Mouse (Mus musculus): Measurements from ENCODE around the gene Plin4. TPM values are rescaled to one million over a fixed set of nuclear protein-coding genes. Genes with fewer than 3 reads are reported as not detected.
A peak's percentile ranks its signal among the peaks of the same experiment; 100 is the strongest.

Plin4 gene
- 0.05 and 0.10 TPM in 2 replicates for polyA plus RNA-seq (2016; fragmentation: Nextera tagmentation; extraction: Ambion mirVana)

DNA sequence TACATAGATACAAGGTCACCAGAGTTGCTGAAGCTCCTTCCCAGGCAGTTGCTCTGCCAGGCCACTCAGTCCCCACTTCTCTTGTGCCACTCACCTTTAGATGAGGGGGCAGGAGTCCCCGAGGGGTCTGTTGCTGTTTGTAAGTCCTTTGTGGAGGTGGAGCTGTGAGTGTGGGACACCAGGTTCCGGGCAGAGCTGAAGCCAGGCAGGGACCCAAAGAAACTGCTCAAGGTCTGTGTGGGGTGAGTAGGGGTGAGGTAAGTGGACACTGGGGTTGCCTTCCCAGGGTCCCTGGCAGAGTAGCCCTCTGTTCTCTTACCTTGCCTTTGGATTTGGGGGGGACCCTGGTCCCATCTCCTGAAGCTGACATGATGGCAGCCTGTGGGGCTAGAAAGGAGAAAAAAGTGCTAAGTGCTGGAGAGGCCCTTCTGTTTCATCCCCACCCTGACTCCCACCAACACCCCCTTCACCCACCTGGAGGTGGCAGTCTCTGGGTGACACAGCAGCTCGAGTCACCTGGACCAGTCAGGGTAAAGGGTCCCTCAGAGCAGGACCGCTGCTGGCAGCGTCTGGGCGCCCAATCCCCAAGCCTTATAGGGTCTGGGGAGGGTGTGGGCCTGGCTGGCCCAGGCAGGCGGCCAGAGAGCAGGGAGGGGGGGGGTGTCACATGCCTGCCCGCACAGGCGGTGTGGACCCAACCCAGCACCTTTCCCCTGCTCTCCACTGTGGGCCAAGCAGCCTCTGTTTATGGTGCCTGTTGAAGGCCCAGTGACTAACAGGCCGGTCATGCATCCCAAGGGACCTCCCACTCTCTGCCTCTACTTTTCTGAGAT, at the start of gene Plin4:
Gene Plin4, minus strand, starts transcription at position 585 of the 833 bp plus-strand sequence.
- Histone ChIP-seq H3K9ac (no peak within 1 kb of the TSS), H3K36me3 (no peaks in the 10 kb centered on the region), H3K9me3 (no peaks in the 10 kb centered on the region), H3K27ac (no peak within 1 kb of the TSS), H3K4me2 (replicated peaks) (no peak within 1 kb of the TSS), H3K4me1 (no peaks in the 10 kb centered on the region), H3K27me3 (replicated peaks) (0 out of 2 replicates have a peak, but pooled peaks cover 3% of the 10 kb centered on the region), H3K4me3 (no peak within 1 kb of the TSS)
- 59% methylated on average over 10 of the region's 10 CpGs for WGBS
- no peak for ATAC-seq (ENCODE audit: low FRiP score, low read depth)

DNA sequence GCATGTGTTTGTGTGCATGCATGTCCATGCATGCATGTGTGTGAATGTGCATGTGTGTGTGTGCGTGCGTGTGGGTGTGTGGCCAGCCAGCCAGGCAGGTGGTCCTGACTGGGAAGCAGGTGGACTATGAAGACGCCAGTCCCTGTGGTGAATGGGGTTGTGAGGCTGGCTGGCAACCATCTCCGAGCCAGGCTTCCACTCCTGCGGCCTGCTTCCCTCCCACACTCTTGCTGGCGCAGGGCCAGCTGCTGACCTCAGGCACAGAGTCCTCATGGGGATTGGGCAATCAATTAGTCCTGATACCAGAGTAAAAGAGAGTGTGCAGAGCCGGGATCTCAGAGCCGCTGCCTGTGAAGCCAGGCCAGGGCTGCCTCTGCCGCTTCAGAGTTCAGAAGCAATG, 44.0 kb upstream of the Plin4 start:
- Histone ChIP-seq H3K27ac (no peak overlapping the region; the same call in 1 of the 2 replicates), H3K4me1 (peaks cover 19% of the 10 kb centered on the region), H3K9ac (no peak overlapping the region), H3K4me3 (no peak overlapping the region), H3K4me2 (replicated peaks) (peak overlapping the region; percentile 16; the same call in 1 of the 2 replicates), H3K9me3 (no peaks in the 10 kb centered on the region), H3K27me3 (replicated peaks) (peaks cover 54% of the 10 kb centered on the region), H3K36me3 (no peaks in the 10 kb centered on the region)
- 36% methylated on average over 9 of the region's 9 CpGs for WGBS
- peak; percentile 54; the same call in 1 of the 2 replicates for ATAC-seq (ENCODE audit: low FRiP score, low read depth)

DNA sequence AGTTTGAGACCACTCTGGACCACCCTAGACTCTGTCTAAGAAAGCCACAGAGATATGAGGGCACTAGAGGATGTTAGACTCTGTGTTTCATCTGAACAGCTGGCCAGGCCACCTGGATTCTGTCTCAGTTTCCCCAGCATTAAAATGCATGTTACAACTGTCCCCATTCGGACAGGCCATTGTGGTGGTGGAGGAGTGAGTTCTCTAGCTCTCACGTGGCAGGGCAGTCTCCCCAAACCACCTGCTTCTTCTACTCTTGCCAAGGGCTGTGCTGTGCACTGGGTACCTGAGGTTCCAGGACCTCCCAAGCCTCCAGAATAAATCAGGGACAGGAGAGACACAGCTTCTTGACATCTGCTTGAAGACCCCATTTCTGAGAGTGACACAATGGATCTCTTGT, 40.3 kb upstream of the Plin4 start:
- Histone ChIP-seq H3K4me2 (replicated peaks) (no peak overlapping the region), H3K27me3 (replicated peaks) (peaks cover 55% of the 10 kb centered on the region), H3K4me3 (no peak overlapping the region), H3K36me3 (no peaks in the 10 kb centered on the region), H3K9ac (no peak overlapping the region), H3K4me1 (peaks cover 27% of the 10 kb centered on the region), H3K27ac (no peak overlapping the region), H3K9me3 (no peaks in the 10 kb centered on the region)
- ATAC-seq (ENCODE audit: low FRiP score, low read depth): no peak
- 32% methylated on average over 2 of the region's 2 CpGs for WGBS

DNA sequence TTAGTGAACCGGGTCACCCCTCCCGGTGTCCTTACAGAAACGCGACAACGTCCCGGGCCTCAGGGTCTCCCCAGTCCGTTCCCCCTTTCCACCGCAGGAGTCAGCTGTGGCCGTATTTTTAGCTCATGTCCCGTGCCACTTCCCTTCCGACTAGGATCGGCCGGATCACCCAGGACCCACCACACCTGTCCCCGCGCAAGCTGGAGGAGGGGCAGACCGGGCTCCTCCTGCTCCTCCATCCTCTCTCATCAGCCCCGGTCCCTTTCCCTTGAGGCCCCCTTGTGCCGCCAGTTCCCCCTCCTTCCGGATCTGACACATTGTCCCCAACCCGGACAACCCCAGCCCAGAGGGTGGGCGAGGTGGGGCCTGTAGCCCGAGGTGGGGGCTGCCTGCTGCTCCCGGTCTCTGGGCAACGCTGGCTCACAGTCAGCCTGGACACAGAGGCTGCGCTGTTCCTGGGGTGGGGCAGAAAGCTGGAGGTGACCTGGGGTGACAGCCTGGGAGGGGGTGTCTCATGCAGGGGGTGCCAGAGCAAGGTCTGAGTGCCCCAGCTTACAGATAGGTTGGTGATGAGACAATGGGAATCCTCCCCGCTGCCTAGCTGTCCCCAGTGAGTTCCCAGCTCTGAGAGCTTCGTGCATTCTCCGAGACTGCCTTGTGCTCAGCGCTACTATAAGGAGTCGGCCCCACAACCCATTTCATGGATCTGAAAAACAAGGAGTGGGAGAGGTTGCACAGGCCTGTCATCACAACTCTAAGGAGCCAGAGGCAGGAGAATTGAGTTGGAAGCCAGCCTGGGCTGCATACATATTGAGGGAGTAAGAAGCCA, 39.4 kb upstream of the Plin4 start:
- no peaks in the 10 kb centered on the region for H3K9me3 ChIP-seq
- peak overlapping the region; percentile 64 for H3K9ac ChIP-seq
- H3K4me3 ChIP-seq: peak overlapping the region; percentile 28
- H3K27me3 ChIP-seq (replicated peaks): peaks cover 57% of the 10 kb centered on the region
- peak; percentile 21; the same call in 1 of the 2 replicates for ATAC-seq (ENCODE audit: low FRiP score, low read depth)
- H3K4me2 ChIP-seq (replicated peaks): peak overlapping the region; percentile 59
- no peak overlapping the region for H3K27ac ChIP-seq
- H3K36me3 ChIP-seq: no peaks in the 10 kb centered on the region
- 1% methylated on average over 30 of the region's 30 CpGs for WGBS
- H3K4me1 ChIP-seq: peaks cover 22% of the 10 kb centered on the region

DNA sequence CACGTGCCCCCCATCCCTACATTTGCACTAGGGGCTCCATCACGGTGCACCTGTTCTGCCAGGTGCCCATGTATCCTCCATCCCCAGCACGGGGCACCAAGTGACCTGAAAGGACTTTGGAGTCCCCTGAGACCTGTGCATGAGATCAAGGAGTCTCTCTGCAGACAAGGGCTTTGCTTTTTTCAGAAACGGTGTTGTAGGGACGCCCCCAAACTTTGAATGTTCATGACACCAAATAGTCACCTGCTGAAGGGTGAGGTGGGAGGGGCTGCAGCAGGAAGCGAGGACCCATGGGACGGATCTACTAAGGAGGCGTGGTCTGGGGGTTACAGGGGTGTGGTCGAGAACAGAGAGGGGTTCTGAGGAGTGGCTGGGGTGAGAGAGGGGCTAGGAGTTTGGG, 38.7 kb upstream of the Plin4 start:
- no peak overlapping the region for H3K27ac ChIP-seq
- no peaks in the 10 kb centered on the region for H3K36me3 ChIP-seq
- H3K9ac ChIP-seq: no peak overlapping the region
- peak overlapping the region; percentile 28; the same call in 1 of the 2 replicates for H3K4me3 ChIP-seq
- peaks cover 62% of the 10 kb centered on the region for H3K27me3 ChIP-seq (replicated peaks)
- ATAC-seq (ENCODE audit: low FRiP score, low read depth): no peak
- H3K4me1 ChIP-seq: peaks cover 15% of the 10 kb centered on the region
- WGBS: 17% methylated on average over 9 of the region's 9 CpGs
- H3K9me3 ChIP-seq: no peaks in the 10 kb centered on the region
- peak overlapping the region; percentile 59 for H3K4me2 ChIP-seq (replicated peaks)

DNA sequence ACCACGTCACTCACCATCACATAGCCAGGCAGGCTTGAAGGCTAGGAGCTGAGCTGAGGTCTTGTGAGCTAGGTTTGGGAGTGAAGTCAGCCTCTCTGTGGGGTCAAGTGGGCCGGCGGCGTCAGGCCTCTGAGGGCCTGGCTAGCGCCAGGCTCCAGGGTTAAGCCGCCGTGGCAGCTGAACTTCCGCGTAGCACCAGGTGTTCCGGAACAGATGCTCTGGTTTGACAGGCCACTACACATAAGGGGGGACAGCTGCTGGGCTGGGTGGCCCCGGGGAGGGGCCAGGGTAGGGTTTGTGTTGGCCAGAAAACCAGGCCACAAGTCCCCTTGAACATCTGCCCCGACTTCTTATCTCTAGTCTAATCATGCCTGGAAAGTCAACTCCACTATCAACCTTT, 37.8 kb upstream of the Plin4 start:
- Histone ChIP-seq H3K9ac (no peak overlapping the region), H3K36me3 (no peaks in the 10 kb centered on the region), H3K4me2 (replicated peaks) (no peak overlapping the region), H3K9me3 (no peaks in the 10 kb centered on the region), H3K4me3 (no peak overlapping the region), H3K27me3 (replicated peaks) (peaks cover 63% of the 10 kb centered on the region), H3K4me1 (peaks cover 20% of the 10 kb centered on the region), H3K27ac (no peak overlapping the region)
- 56% methylated on average over 12 of the region's 12 CpGs for WGBS
- no peak for ATAC-seq (ENCODE audit: low FRiP score, low read depth)

DNA sequence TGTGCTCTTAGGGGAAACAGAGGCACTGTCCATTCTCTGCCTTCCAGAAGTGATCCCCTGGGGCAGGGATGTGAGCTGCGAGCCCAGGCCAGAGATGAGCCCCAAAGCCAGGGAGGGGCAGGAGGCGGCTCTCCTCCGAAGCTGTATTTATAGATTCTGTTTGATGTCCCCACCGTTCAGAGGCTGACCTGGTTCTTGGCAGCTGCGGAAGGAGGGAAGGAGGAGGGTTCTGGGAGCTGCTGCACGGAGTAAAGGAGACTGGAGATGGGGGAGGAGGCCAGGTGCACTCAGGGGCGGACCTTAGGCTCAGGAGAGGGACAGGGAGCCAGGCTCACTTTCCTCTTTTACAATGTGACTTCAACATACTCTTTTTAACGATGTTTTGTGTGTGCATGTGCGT, 36.5 kb upstream of the Plin4 start:
- H3K27me3 ChIP-seq (replicated peaks): peaks cover 71% of the 10 kb centered on the region
- no peak overlapping the region for H3K9ac ChIP-seq
- 15% methylated on average over 9 of the region's 9 CpGs for WGBS
- ATAC-seq (ENCODE audit: low FRiP score, low read depth): no peak
- H3K4me3 ChIP-seq: no peak overlapping the region
- no peak overlapping the region for H3K4me2 ChIP-seq (replicated peaks)
- H3K4me1 ChIP-seq: peaks cover 31% of the 10 kb centered on the region
- no peaks in the 10 kb centered on the region for H3K9me3 ChIP-seq
- no peaks in the 10 kb centered on the region for H3K36me3 ChIP-seq
- H3K27ac ChIP-seq: no peak overlapping the region

DNA sequence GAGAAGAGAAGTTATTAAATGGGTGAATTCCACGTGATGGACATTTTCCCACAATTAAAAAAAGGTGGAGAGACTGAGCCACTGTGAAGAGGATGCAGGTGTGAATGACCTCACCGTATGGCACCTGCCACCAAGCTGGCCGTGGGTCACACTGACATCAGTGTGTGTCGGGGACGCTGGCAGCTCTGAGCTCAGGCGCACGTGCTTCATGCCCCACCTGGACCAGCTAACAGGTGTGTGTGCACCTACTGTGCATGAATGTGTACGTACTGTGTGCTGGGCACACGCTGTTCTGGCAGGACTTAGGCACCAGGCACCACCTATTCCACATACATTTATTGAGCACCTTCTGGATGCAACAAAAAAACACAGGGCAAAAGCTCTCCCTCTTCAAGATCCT, 34.9 kb upstream of the Plin4 start:
- no peak for ATAC-seq (ENCODE audit: low FRiP score, low read depth)
- Histone ChIP-seq H3K36me3 (no peaks in the 10 kb centered on the region), H3K27me3 (replicated peaks) (peaks cover 70% of the 10 kb centered on the region), H3K9ac (no peak overlapping the region), H3K4me2 (replicated peaks) (no peak overlapping the region), H3K27ac (no peak overlapping the region), H3K9me3 (no peaks in the 10 kb centered on the region), H3K4me3 (no peak overlapping the region), H3K4me1 (peaks cover 36% of the 10 kb centered on the region)
- WGBS: 72% methylated on average over 9 of the region's 9 CpGs

DNA sequence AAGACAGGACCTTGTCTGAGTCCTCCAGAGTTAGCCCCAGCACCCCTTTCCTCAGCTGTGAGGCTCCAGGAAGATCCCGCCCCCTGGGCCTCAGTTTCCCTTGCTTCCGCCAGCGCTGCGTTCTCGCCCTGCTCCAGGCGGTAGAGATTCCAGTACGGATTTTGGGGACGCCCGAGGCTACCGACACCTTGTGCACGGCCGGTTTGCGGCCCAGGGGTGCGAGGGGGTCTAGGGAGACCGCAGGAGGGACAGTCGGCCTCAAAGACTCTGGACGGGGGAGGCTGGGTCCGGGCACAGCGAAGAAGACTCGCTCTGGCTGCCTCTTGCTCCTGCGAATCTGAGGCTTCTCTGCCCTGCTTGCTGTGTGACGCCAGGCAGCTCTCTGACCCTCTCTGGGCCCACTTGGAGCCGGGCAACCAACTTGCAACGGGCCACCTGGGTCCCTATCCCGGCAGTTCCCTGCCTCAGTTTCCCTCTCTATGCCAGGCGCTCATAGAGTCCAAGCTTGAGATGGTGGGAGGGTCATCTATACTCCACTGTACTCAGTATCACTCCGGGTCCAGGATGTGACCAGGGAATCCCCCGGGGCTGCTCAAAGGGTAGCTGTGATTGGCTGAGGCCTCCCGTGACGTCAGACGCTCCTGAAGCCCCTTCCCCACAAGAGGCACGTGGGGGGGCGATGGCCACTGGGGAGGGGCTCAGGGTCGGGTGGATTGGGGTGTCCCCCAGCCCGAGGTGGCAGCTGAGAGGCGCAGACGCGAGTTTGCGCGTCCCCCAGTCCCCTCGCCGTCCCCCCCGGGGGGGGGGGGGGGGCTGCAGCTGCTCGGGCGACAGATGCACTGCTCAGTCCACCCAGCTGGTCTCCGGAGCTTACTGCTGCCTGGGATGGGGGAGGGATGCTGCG, 32.4 kb upstream of the Plin4 start:
- Histone ChIP-seq H3K4me2 (replicated peaks) (peak overlapping the region; percentile 69), H3K9me3 (no peaks in the 10 kb centered on the region), H3K27me3 (replicated peaks) (peaks cover 61% of the 10 kb centered on the region), H3K9ac (peak overlapping the region; percentile 44), H3K4me1 (peaks cover 46% of the 10 kb centered on the region), H3K4me3 (peak overlapping the region; percentile 39), H3K27ac (no peak overlapping the region), H3K36me3 (no peaks in the 10 kb centered on the region)
- WGBS: under 1% methylated on average over 44 of the region's 47 CpGs
- peak; percentile 73 for ATAC-seq (ENCODE audit: low FRiP score, low read depth)

DNA sequence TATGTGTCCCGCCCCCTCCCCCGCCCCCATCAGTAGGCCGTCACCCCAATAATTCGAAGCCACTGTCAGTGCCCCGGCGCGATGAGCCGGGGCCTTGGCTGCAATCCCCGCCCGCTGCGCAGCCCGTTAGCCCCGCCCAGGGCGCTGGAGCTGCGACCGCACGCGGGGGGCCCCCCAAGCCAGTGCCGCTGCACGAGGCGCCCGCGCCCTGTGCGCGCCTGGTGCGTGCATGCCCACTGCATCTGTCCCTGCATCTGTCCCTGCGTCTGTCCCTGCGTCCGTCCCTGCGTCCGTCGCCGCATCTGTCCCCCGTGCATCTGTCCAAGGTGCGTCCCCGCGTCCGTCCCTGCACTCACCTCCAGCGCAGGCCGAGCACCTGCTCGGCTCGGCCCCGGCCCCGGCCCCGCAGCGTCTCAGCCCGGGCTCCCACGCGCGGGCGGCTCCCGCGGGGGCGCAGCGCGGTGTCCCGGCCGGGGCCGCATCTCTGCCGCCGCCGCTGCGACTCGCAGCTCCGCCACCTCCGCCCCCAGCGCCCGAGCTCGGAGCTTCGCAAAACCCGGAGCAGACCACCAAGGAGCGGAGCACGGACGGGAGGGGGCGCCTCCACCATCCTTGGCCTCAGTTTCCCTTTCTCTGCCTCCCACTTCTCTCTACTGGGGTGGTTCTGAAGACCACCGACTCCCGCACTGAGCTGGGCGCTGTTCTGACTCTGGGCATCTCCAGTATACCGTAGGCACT, 30.4 kb upstream of the Plin4 start, which contains the start of gene Sema6b:
Gene Sema6b, minus strand, starts transcription at position 486 of the 738 bp plus-strand sequence.
- Histone ChIP-seq H3K36me3 (no peaks in the 10 kb centered on the region), H3K27ac (peak within 1 kb of the TSS; percentile 37; the same call in 1 of the 2 replicates), H3K27me3 (replicated peaks) (peaks cover 54% of the 10 kb centered on the region), H3K4me3 (peak within 1 kb of the TSS; percentile 79), H3K4me1 (peaks cover 49% of the 10 kb centered on the region), H3K9me3 (no peaks in the 10 kb centered on the region), H3K9ac (peak within 1 kb of the TSS; percentile 84), H3K4me2 (replicated peaks) (peak within 1 kb of the TSS; percentile 90)
- peak; percentile 35 for ATAC-seq (ENCODE audit: low FRiP score, low read depth)
- 1% methylated on average over 77 of the region's 79 CpGs for WGBS

DNA sequence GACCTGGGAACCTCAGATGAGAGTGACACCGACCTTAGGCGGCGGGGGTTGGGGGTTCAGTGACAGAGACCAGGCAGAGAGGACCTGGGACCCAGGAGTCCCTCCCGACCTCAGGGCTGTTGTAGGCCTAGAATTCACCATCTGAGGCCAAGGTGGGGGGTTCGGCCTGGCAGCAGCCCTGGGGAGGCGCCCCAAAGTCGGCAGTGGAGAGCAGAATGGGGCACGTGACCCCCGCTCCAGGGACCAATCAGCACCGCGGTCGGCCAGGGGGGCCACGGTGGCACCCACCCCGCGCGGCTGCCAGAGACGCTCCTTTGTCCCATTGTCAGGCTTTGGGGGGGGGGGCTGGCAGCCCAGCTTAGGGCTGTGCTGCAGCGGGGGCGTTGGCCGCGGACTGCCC, 29.8 kb upstream of the Plin4 start:
- Histone ChIP-seq H3K9me3 (no peaks in the 10 kb centered on the region), H3K36me3 (no peaks in the 10 kb centered on the region), H3K9ac (peak overlapping the region; percentile 84), H3K4me3 (peak overlapping the region; percentile 79), H3K27me3 (replicated peaks) (peaks cover 52% of the 10 kb centered on the region), H3K4me1 (peaks cover 55% of the 10 kb centered on the region), H3K27ac (0 out of 2 replicates have a peak overlapping the region, but pooled peaks have one; percentile 37), H3K4me2 (replicated peaks) (peak overlapping the region; percentile 90)
- peak; percentile 28; the same call in 1 of the 2 replicates for ATAC-seq (ENCODE audit: low FRiP score, low read depth)
- 4% methylated on average over 21 of the region's 21 CpGs for WGBS

Data from neural tube, embryonic 12.5 days (tissue).